Mouse (Mus musculus) mature B cell (primary cell): ENCODE results near the gene Alox8.

Source experiments
- in situ Hi-C: fragments of 300-500 bp; cut with MboI; formaldehyde crosslinking; loops from 2 replicates; pipeline ENCODE4 v1.14.3; 2019

Alox8 gene

GRCm38 (mm10) chr11:69197743-69198142 lies at the start of gene Alox8:
TSS of gene Alox8 (minus strand) at chr11:69197843.
- in situ Hi-C loops, result no loop called here

DNA sequence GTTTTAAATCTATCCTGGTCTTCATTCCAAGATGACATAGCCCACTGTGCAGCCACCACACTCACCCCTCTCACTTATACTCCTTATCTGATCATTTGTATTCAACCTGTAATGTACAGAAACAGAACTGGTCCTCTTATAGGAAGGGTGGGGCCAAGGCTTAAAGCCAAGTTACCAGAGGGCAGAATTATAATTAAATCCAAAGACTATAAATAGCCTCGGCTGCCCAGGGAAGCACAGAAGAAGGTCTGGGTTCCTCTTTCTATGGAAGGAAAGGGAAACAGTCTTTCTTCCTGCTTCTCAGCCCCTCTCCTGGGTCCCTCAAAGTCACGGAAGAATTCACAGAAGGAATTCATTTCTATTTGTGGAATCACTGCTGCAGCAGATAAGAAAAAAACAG lies 48.0 kb upstream of the Alox8 start:
- in situ Hi-C loops, result no loop called here

DNA sequence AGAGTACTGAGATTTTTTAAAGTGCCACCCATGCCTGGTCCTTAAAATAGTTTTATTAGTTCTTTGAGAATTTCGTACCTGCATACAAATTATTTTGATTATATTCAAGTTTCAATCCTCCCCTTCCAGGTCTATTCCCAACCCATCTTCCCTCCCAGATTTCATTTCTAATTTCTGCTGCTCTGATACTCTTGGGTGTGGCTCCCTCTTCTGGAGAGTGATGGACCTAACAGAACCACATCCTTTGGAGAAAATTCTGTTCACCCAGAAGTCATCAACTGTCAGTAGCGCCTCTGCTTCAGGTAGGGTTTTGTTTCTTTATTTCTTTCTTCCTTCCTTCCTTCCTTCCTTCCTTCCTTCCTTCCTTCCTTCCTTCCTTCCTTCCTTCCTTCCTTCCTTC lies 47.3 kb upstream of the Alox8 start:
- in situ Hi-C loops, result no loop called here

DNA sequence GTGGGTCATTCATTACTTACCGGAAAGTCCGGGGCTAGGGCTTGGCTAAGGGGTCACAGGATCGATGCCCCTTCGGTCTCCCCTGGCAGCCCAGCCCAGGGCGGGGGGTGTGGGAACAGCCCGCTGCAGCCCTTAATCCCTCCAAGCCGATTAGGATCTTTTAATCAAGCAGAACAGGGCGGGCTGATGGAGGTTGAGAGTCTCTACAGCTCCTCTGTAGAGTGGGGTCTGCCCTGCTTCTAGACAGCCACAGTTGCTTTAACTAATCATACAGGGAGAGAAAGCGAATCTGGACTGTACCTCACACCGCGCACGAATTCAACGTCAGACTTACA lies 39.2 kb upstream of the Alox8 start, which contains the start of gene Gucy2e:
Gene Gucy2e, minus strand, starts transcription at position 111 of the 335 bp plus-strand sequence.
- in situ Hi-C loops, result no loop called here

GRCm38 (mm10) chr11:69236061-69236925 lies 38.6 kb upstream of the Alox8 start:
- in situ Hi-C loops, result no loop called here

- in situ Hi-C loops, result no loop called here
Measured at GRCm38 (mm10) chr11:69235285-69236060, 37.8 kb upstream of the Alox8 start.

DNA sequence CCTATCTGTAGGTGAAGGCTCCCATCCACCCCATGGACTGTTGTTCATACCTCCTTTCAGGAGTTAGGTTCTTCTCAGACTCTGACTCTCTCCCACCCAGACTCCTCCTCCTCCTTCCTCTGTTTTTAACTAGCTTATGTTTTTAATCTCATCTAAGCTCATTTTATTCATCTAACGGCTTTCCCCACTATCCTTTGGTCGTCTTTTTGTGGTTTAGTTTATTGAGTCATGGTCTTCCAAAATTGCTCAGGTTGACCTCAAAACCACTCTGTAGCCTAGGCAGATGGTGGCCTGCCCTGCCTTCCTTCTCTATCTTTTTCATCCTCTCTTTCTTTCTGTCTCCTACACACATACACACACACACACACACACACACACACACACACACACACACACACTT lies 35.5 kb upstream of the Alox8 start:
- in situ Hi-C loops, result no loop called here

GRCm38 (mm10) chr11:69230420-69230819 lies 32.8 kb upstream of the Alox8 start:
- in situ Hi-C loops, result no loop called here

- in situ Hi-C loops, result no loop called here
Measured at GRCm38 (mm10) chr11:69225715-69226114, 28.1 kb upstream of the Alox8 start.

GRCm38 (mm10) chr11:69223101-69223500 lies 25.5 kb upstream of the Alox8 start:
- in situ Hi-C loops, result no loop called here

DNA sequence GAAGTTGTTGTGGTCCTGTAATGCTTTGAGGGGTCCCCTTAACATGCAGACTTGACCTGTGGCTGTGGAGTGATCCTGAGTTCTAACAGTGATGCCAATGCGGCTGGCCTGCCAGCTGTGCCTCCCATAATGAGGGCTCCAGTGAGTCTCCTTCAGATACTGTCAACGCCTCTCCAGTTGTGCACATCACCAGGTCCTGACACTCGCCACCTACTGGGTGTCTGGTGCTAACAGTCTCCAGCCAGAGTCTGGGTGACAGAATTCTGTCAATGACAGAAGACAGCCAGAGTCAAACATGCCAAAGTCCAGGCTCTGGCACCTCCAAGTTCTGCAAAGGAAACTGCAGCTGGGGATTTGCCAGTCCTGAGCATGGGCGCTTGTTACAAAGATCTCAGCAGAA lies 23.4 kb upstream of the Alox8 start:
- in situ Hi-C loops, result no loop called here

- in situ Hi-C loops, result no loop called here
Measured at GRCm38 (mm10) chr11:69218661-69219060, 21.0 kb upstream of the Alox8 start.

DNA sequence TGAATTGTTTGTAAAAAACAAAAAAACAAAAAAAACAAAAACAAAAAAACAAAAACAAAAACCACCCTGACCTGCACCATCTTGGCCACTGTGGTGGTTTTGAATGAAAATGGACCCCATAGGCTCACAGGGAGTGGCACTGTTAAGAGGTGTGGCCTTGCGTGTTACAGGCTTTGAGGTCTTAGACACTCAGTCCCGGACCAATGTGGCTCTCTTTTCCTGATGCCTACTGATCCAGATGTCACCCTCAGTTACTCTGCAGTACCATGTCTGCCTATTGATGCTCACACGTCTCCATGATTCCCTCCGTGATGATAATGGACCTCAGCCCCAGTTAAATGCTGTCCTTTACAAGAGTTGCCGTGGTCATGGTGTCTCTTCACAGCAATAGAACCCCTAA lies 19.8 kb upstream of the Alox8 start:
- in situ Hi-C loops, result no loop called here

- in situ Hi-C loops, result no loop called here
Measured at GRCm38 (mm10) chr11:69211431-69211830, 13.8 kb upstream of the Alox8 start.

DNA sequence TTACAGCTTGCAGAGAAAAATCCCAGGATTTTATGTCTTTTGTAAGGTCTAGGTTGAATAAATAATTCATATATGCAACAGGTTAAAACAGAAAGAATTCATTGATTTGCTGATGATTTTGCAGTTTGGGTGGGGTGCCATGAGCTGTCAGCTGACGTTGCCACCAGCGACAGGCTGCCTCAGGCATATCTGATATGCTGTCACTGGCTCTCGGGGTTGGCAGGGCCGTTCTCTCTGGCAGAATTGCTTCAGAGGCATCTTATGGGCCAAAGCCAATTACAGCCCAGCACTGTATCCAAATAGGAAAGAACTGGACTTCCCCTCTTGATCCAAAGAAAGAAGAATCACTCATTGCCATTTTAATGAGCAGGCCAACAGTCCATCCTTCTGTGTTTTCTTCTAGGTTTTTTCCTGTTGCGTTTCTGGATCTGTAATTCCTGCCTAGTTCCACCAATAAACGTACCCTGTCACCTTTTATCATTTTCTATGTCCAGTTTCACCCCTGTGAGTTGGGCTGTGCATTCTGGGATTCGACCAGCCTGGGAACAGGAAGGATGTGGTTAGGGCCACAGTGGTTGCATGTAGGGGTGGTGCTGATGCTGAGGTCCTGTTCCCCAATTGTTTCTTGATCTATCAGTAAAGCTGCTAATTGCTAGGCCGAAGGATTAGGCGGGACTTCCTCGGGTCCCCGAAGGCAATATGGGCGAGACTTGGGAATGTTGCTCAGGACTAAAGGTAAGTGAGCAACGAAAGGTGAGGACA lies 5.0 kb upstream of the Alox8 start:
- in situ Hi-C loops, result no loop called here

DNA sequence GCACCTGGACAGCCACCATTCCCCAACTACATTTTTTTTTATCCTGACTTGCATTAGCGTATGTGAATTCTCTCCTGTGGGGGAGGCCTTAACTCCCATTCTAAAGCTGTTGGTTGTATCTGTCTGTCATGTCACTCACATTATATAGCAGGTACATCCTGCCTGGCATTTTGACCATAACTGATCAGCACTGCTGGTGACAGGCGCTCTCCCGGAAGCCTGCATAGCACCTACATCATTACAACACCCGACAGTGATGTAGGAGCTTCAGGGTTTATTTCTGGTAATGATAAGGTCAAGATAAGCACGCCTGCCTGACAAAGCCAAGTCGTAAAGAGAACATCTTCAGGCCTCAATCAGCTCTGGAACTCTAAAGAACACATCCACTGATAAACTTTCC lies 2.6 kb upstream of the Alox8 start:
- in situ Hi-C loops, result no loop called here

GRCm38 (mm10) chr11:69199251-69199650 lies 1.6 kb upstream of the Alox8 start:
- in situ Hi-C loops, result no loop called here

- in situ Hi-C loops, result no loop called here
Measured at GRCm38 (mm10) chr11:69197194-69197593, 449 bp downstream of the Alox8 start.

GRCm38 (mm10) chr11:69196766-69197165 lies 877 bp downstream of the Alox8 start:
- in situ Hi-C loops, result no loop called here

- in situ Hi-C loops, result no loop called here
Measured at GRCm38 (mm10) chr11:69192840-69193239, 4.8 kb downstream of the Alox8 start.

GRCm38 (mm10) chr11:69185936-69186335 lies 11.7 kb downstream of the Alox8 start:
- in situ Hi-C loops, result no loop called here

DNA sequence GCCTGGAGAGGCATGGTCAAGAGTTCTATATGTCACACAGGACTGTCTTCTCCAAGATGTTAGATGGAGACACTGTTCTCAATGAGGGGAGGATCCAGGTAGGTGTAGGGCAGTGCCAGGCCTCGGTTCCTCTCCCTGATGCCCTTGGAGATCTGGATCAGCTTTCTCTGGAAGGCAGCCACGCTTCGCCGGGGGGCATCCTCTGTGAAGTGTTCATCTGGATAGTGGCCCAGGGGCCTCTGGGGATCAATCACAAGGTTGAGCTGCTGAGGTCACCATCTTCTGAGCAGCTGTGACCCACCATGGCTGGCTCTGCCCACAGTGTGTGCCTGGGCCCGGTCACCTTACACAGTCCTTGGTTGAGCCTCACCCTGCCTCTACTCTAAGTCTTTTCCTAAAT lies 12.6 kb downstream of the Alox8 start:
- in situ Hi-C loops, result no loop called here
